ENCODE assay signal across 29 mouse cellular contexts in genomic region chr3:36201098-36201497, GRCm38 (mm10). TPM values are rescaled to one million over a fixed set of nuclear protein-coding genes. Genes with fewer than 3 reads are reported as not detected.
"Had no signal": no experiment of that assay in that cellular context is flagged by ENCODE, and none has a peak within 500 bp of the region (broad histone marks: within the 10 kb centered on the region; RNA-seq: fewer than 3 reads in every experiment).

No protein-coding gene starts in this region.

- H3K36me3 ChIP-seq: heart, embryonic 13.5 days; heart, embryonic 15.5 days; hindbrain, embryonic 13.5 days; hindbrain, embryonic 15.5 days; kidney, embryonic 15.5 days; limb, embryonic 13.5 days; limb, embryonic 15.5 days; liver, embryonic 12.5 days had no signal

- H3K4me3 ChIP-seq: heart, adult 2 months; heart, embryonic 13.5 days; heart, embryonic 15.5 days; hindbrain, embryonic 13.5 days; hindbrain, embryonic 15.5 days; kidney, embryonic 15.5 days; limb, embryonic 13.5 days; limb, embryonic 15.5 days; liver, embryonic 12.5 days had no signal

- DNase-seq: gastrocnemius, postnatal 14 days; gastrocnemius, postnatal 36 days; heart, adult 2 months; heart, postnatal 14 days; heart, postnatal 36 days; kidney, adult 11 months; kidney, adult 2 months; kidney, adult 9 months; kidney, postnatal 14 days; kidney, postnatal 36 days; layer of hippocampus, adult 9-11 months; layer of hippocampus, postnatal 36 days; left cerebral cortex, postnatal 4 days had no signal

- H3K9me3 ChIP-seq: heart, embryonic 13.5 days; heart, embryonic 15.5 days; hindbrain, embryonic 13.5 days; hindbrain, embryonic 15.5 days; kidney, embryonic 15.5 days; limb, embryonic 13.5 days; limb, embryonic 15.5 days; liver, embryonic 12.5 days had no signal

- H3K27ac ChIP-seq: heart, adult 2 months; heart, embryonic 13.5 days; heart, embryonic 15.5 days; hindbrain, embryonic 13.5 days; hindbrain, embryonic 15.5 days; hindbrain, postnatal 0 days; kidney, embryonic 15.5 days; kidney, postnatal 0 days; limb, embryonic 13.5 days; limb, embryonic 15.5 days; liver, embryonic 12.5 days had no signal

- H3K9ac ChIP-seq: heart, embryonic 13.5 days; heart, embryonic 15.5 days; hindbrain, embryonic 13.5 days; hindbrain, embryonic 15.5 days; kidney, embryonic 15.5 days; limb, embryonic 13.5 days; limb, embryonic 15.5 days; liver, embryonic 12.5 days had no signal

- H3K4me1 ChIP-seq: heart, embryonic 13.5 days; heart, embryonic 15.5 days; hindbrain, embryonic 13.5 days; hindbrain, embryonic 15.5 days; kidney, embryonic 15.5 days; limb, embryonic 13.5 days; limb, embryonic 15.5 days; liver, embryonic 12.5 days had no signal

- H3K4me2 ChIP-seq: heart, embryonic 11.5 days; heart, embryonic 13.5 days; heart, embryonic 15.5 days; hindbrain, embryonic 13.5 days; hindbrain, embryonic 15.5 days; kidney, embryonic 15.5 days; limb, embryonic 13.5 days; limb, embryonic 15.5 days; liver, embryonic 12.5 days had no signal

- H3K27me3 ChIP-seq: heart, embryonic 13.5 days; heart, embryonic 15.5 days; hindbrain, embryonic 13.5 days; hindbrain, embryonic 15.5 days; kidney, embryonic 15.5 days; limb, embryonic 13.5 days; limb, embryonic 15.5 days; liver, embryonic 12.5 days had no signal

- ATAC-seq: hindbrain, postnatal 0 days; intestine, embryonic 16.5 days; liver, embryonic 12.5 days had no signal

RNA-seq across cellular contexts. Expression of gene Qrfpr, which starts 21.0 kb away (rescaled TPM):
- polyA plus RNA-seq: heart, adult 2 months; intestine, embryonic 14.5 days; intestine, embryonic 16.5 days; kidney, adult 2 months; kidney, embryonic 15.5 days; kidney, postnatal 0 days; large intestine, adult 2 months; limb, embryonic 11.5 days; liver, adult 2 months; liver, embryonic 12.5 days had no signal
